Mouse (Mus musculus) spleen, embryonic (tissue): ENCODE data around the gene Dhrs13.
"Not testable (repeated sequence)": the region's sequence is repeated elsewhere in the genome, so short reads cannot be mapped to it uniquely, and the experiment has no call there.

Source experiments
- CTCF ChIA-PET: fragments of 350-600 bp; sonication (Branson Sonifier 250); formaldehyde crosslinking; loops from one replicate; lab custom pipeline; 2022; lab: Charles Lee

The Dhrs13 gene

DNA sequence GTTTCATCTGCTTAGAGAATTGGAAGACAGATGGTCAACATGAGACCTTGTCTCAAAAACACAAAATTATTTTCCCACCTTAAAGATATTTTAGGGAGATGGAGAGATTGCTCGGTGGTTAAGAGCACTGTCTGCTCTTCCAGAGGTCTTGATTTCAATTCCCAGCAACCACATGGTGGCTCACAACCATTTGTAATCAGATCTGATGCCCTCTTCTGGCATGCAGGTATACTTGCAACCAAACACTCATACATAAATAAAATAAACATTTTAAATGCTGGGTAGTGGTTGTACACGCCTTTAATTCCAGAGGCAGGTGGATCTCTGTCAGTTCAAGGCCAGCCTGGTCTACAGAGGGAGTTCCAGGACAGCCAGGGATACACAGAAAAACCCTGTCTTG is 8.8 kb downstream of the Dhrs13 start:
- CTCF ChIA-PET: no interaction called here

DNA sequence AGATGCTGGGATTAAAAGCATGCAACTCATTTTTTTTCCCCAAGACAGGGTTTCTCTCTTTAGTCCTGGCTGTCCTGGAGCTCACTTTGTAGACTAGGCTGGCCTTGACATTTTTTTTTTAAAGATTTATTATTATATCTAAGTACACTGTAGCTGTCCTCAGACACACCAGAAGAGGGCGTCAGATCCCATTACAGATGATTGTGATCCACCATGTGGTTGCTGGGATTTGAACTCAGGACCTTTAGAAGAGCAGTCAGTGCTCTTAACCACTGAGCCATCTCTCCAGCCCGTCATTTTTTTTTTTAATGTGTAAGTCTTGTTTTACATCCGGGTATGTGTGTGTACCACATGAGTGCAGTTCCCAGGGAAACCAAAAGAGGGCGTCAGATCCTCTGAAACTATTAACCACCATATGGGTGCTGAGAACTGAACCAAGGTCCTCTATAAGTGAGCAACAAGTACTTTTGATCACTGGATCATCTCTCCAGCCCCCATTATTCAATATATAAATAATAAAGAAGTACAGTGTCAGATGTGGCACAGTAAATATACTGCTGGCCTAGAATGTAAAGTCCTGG is 10.3 kb downstream of the Dhrs13 start:
- CTCF ChIA-PET: not testable (repeated sequence)

DNA sequence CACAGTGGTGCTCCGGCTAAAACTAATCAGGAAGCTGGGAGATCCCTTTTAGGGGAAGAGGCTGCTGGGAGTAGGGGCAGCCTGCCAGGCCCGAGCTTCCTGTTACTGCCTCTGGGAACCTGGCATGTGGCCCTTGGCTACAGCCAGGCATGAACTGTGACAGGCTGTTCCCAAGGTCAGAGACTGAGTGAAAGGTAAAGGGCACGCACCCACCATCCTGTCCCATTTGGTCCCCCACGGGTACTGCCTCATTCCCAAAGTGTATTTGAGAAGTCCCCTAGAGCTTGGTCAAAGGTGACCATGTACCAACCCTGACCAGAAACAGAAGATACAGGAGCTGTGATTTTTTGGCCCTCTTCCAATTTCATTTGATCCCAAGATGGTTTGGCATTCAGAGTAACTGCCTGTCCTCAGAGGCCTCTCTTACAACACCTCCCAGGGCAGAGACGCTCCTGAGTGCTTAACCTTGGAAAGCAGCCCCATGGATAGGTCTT is 12.7 kb downstream of the Dhrs13 start:
- CTCF ChIA-PET: interaction anchor here (0.5 to 0.6 kb wide), 2 partner anchors 40 to 129 kb away, joined by 5 to 12 read pairs; no protein-coding TSS in a partner anchor

- CTCF ChIA-PET: interaction anchor here (0.5 kb wide), 1 partner anchor 71 kb away, joined by 3 read pairs; no protein-coding TSS in a partner anchor
Observed at GRCm38 (mm10) chr11:78048637-78049036, 16.6 kb downstream of the Dhrs13 start.

DNA sequence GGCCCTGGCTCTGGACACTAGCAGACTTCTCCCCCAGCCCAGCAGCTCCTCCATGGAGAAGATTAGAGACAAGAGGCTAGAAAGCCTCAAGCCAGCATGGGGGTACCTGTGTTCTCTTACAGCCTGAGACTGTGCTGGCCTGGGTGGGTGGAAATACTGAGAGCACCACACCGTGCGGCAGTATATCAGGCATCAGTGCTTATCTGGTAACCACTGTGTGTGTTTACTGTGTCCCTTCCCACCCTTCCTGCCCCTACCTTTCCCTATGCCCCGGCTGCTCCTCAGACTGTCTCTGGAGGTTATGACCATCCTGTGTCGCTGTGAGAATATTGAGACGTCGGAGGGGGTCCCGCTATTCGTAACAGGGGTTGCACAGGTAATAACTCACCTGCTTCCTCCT is 21.0 kb downstream of the Dhrs13 start:
- CTCF ChIA-PET: no interaction called here

GRCm38 (mm10) chr11:78056946-78057345 is 24.9 kb downstream of the Dhrs13 start:
- CTCF ChIA-PET: interaction anchor here (0.5 kb wide), 1 partner anchor 134 kb away, joined by 3 read pairs; no protein-coding TSS in a partner anchor

- CTCF ChIA-PET: interaction anchor here (0.8 to 1.0 kb wide), 2 partner anchors 118 to 119 kb away, joined by 3 read pairs; no protein-coding TSS in a partner anchor
Observed at GRCm38 (mm10) chr11:78059833-78060757, 28.0 kb downstream of the Dhrs13 start.

DNA sequence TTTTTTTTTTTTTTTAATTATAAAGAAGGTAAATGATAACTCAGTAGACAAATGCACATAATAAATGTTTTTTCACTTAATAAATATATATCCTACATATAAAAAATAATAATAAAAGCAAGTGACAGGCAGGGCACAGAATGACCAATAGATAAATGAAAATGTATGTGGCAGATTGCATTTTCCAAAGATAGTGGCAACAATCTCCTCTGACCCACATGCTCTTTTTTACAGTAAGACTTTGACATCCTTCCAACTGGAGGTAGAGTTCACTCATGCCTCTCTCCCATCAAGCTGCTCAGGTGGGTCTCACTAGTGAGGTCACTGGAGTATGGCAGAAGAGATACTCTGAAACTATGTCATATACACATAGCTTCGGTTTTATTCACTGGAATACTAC is 30.5 kb downstream of the Dhrs13 start:
- CTCF ChIA-PET: no interaction called here

DNA sequence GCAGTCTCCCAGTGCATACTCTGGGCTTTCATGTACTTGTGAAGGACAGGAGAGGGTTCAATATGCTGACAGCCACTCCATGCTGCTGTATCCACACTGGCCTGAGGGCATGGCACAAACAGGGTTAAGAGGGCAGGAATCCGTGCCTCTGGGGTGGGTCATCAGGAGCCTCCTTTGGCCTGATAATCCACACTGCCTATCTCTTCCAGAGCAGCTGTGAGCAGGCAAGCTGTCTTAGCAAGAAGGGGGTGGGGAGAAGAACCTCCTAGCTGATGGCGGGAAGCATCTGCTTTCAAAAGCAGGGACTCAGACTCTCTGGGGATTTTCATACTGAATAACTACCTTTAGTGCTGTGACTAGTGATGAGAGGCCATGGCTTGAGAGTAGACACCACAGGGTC is 33.8 kb downstream of the Dhrs13 start:
- CTCF ChIA-PET: no interaction called here

GRCm38 (mm10) chr11:78066641-78067040 is 34.6 kb downstream of the Dhrs13 start:
- CTCF ChIA-PET: interaction anchor here (0.7 kb wide), 1 partner anchor 216 kb away, joined by 4 read pairs; no protein-coding TSS in a partner anchor

DNA sequence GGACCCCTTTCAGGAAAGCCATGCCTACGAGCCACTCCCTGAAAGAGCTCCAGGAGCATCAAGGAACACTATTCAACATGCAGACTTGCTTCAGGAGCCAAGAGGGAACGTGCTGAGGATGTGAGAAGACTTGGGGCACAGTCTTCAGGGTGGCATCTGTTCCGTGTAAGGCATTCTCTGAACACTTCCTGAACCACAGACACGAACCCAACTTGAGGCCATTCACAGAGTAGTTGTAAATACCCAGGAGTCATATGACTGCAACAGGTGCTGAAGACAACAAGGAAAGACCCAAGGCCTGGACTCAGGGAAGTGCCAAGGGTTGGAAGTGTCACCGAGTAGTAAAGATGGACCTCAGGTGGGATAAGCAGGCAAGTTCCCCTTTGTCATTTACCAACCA is 35.5 kb downstream of the Dhrs13 start:
- CTCF ChIA-PET: no interaction called here

DNA sequence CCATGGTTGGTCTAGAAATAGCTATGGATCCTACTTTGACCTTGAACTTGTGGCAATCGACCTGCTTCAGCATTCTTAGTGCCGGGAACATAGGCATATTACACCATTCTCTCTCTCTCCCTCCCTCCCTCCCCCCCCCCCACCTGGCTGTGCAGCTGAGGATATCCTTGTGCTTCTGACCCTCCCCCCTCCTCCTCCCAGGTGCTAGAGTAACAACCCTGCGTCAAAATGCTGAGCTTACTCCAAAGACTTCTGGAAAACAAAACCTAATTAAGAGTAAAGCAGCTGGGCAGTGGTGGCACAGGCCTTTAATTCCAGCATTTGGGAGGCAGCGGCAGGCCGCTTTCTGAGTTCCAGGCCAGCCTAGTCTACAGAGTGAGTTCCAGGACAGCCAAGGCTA is 37.0 kb downstream of the Dhrs13 start:
- CTCF ChIA-PET: no interaction called here

- CTCF ChIA-PET: no interaction called here
Observed at GRCm38 (mm10) chr11:78069646-78070045, 37.6 kb downstream of the Dhrs13 start.

DNA sequence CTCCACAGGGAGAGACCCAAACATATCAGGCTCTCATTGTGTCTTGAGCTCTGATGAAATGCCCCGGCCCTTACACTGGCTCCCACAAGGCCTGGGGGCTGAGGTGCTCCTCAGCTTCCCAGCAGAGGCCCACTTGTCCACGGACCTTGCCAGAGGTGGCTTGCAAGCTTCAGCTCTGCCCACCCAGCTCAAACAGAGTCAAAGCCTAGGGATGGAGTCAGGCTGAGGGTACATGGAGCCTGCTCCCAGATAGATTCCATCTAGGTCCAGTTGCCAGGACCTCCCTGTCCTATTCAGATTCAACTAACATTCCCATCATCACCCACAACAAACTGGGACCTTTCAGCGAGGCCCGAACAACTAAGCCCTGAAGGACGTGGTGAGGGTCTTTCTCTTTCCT is 39.9 kb downstream of the Dhrs13 start:
- CTCF ChIA-PET: no interaction called here

- CTCF ChIA-PET: no interaction called here
Observed at GRCm38 (mm10) chr11:78072425-78073130, 40.5 kb downstream of the Dhrs13 start.

DNA sequence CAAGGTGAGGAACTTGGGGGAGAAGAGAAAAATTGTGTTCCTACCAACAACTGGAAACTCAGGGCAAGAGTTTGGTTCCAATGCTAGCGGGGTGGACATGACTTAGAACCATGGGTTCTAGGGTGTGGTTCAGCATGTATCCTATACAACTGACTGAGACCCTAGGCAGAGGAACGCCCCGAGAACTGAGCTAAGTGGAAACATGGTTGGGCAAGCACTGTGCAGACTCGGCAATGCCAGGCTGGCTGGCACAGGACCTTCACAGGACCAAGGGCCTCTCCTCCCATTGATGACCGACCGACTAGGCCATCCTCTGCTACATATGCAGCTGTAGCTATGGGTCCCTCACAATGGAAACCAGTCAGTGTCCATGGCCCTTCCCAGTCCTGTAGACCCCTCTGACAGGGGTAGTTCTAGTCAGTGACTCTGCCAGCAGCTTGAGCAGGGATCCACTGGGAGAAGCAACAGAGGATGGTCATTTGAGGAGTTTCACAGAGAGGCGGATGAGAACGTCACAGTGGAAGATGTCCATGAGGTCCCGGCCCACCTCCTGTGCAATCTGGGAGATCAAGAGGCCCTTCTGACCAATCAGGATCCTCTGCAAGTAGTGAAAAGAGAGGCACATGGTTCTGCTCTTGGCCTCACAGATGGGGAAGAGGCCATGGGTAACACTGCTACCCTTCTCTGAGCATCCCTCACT is 41.6 kb downstream of the Dhrs13 start:
- CTCF ChIA-PET: no interaction called here

- CTCF ChIA-PET: no interaction called here
Observed at GRCm38 (mm10) chr11:78074277-78074652, 42.2 kb downstream of the Dhrs13 start.

DNA sequence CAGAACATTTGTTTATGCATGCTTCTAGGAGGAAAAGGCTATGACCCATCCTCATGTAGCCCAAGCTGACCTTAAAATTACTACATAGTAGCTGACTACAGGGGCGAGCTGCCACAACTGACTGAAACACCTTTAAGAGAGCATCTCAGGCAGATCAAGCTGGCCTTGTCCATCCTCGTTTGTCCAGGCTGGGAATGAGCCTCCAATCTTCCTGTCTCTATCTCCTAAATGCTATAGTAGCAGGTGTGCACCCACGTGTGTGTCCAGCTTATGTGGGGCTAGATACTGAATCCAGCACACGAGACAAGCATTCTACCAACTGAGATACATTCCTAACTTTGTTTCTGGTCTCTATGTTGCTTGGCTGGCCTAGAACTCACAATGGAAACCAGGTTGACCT is 42.6 kb downstream of the Dhrs13 start:
- CTCF ChIA-PET: no interaction called here

- CTCF ChIA-PET: interaction anchor here (0.6 to 1.1 kb wide), 3 partner anchors 15 to 45 kb away, joined by 3 to 5 read pairs (median 4); partner anchors contain the start of gene Fam222b
Observed at GRCm38 (mm10) chr11:78079961-78080921, 48.2 kb downstream of the Dhrs13 start, which contains the start of gene Eral1. Eral1 (minus strand) TSS chr11:78080383.

- CTCF ChIA-PET: no interaction called here
Observed at GRCm38 (mm10) chr11:78083595-78083994, 51.5 kb downstream of the Dhrs13 start.
